Mouse (Mus musculus): ENCODE data around the gene Fam216a. TPM values are rescaled to one million over a fixed set of nuclear protein-coding genes. Genes with fewer than 3 reads are reported as not detected.

The Fam216a gene
- polyA plus RNA-seq (2014; fragmentation: Illumina TruSeq; extraction: RNeasy Lipid Tissue Mini Kit (QIAGEN cat#74804); ENCODE audit: low read depth, low replicate concordance): 3.8 TPM

GRCm38 (mm10) chr5:122372192-122372769 lies at the start of gene Fam216a:
TSS of gene Fam216a (minus strand) at chr5:122372364.

GRCm38 (mm10) chr5:122421271-122422068 lies 49.3 kb upstream of the Fam216a start, which contains the start of gene Anapc7:
TSS of gene Anapc7 (plus strand) at chr5:122421693.

GRCm38 (mm10) chr5:122391786-122392180 lies 19.6 kb upstream of the Fam216a start, which contains the start of gene Arpc3:
TSS of gene Arpc3 (plus strand) at chr5:122391878.

GRCm38 (mm10) chr5:122371591-122372191 lies 473 bp downstream of the Fam216a start, which contains the start of gene Gpn3:
TSS of gene Gpn3 (plus strand) at chr5:122371876.

GRCm38 (mm10) chr5:122353807-122354491 lies 18.2 kb downstream of the Fam216a start, which contains the start of the genes Rad9b and Vps29:
TSS of gene Rad9b (minus strand) at chr5:122354233.
TSS of gene Vps29 (plus strand) at chr5:122354369.

Other genes starting within 250 kb of the Fam216a start
- not detected for gene Ccdc63, start 231.5 kb downstream of the Fam216a start, polyA plus RNA-seq (2014; fragmentation: Illumina TruSeq; extraction: RNeasy Lipid Tissue Mini Kit (QIAGEN cat#74804); ENCODE audit: low read depth, low replicate concordance)
- gene Ppp1cc, start 214.1 kb downstream of the Fam216a start, polyA plus RNA-seq (2014; fragmentation: Illumina TruSeq; extraction: RNeasy Lipid Tissue Mini Kit (QIAGEN cat#74804); ENCODE audit: low read depth, low replicate concordance): 357 TPM
- gene Hvcn1, start 165.6 kb downstream of the Fam216a start, polyA plus RNA-seq (2014; fragmentation: Illumina TruSeq; extraction: RNeasy Lipid Tissue Mini Kit (QIAGEN cat#74804); ENCODE audit: low read depth, low replicate concordance): 0.79 TPM
- gene Tctn1, start 107.9 kb downstream of the Fam216a start, polyA plus RNA-seq (2014; fragmentation: Illumina TruSeq; extraction: RNeasy Lipid Tissue Mini Kit (QIAGEN cat#74804); ENCODE audit: low read depth, low replicate concordance): 2.3 TPM
- gene Pptc7, start 88.0 kb downstream of the Fam216a start, polyA plus RNA-seq (2014; fragmentation: Illumina TruSeq; extraction: RNeasy Lipid Tissue Mini Kit (QIAGEN cat#74804); ENCODE audit: low read depth, low replicate concordance): 52.6 TPM
- 9.1 TPM for gene Rad9b, start 18.1 kb downstream of the Fam216a start, polyA plus RNA-seq (2014; fragmentation: Illumina TruSeq; extraction: RNeasy Lipid Tissue Mini Kit (QIAGEN cat#74804); ENCODE audit: low read depth, low replicate concordance)
- gene Vps29, start 18.0 kb downstream of the Fam216a start, polyA plus RNA-seq (2014; fragmentation: Illumina TruSeq; extraction: RNeasy Lipid Tissue Mini Kit (QIAGEN cat#74804); ENCODE audit: low read depth, low replicate concordance): 129 TPM
- 21.3 TPM for gene Gpn3, start 488 bp downstream of the Fam216a start, polyA plus RNA-seq (2014; fragmentation: Illumina TruSeq; extraction: RNeasy Lipid Tissue Mini Kit (QIAGEN cat#74804); ENCODE audit: low read depth, low replicate concordance)
- gene Arpc3, start 19.5 kb upstream of the Fam216a start, polyA plus RNA-seq (2014; fragmentation: Illumina TruSeq; extraction: RNeasy Lipid Tissue Mini Kit (QIAGEN cat#74804); ENCODE audit: low read depth, low replicate concordance): 230 TPM
- 6.6 TPM for gene Anapc7, start 49.3 kb upstream of the Fam216a start, polyA plus RNA-seq (2014; fragmentation: Illumina TruSeq; extraction: RNeasy Lipid Tissue Mini Kit (QIAGEN cat#74804); ENCODE audit: low read depth, low replicate concordance)
- 193 TPM for gene Atp2a2, start 129.9 kb upstream of the Fam216a start, polyA plus RNA-seq (2014; fragmentation: Illumina TruSeq; extraction: RNeasy Lipid Tissue Mini Kit (QIAGEN cat#74804); ENCODE audit: low read depth, low replicate concordance)
- 17.9 TPM for gene Ift81, start 242.2 kb upstream of the Fam216a start, polyA plus RNA-seq (2014; fragmentation: Illumina TruSeq; extraction: RNeasy Lipid Tissue Mini Kit (QIAGEN cat#74804); ENCODE audit: low read depth, low replicate concordance)